Mouse (Mus musculus) megakaryocyte-erythroid progenitor cell, adult 5-6 weeks (primary cell): ENCODE measurements at regions not wholly inside any gene's neighbourhood (a gene's known extent, or its start where the extent isn't known, plus 50 kb on each side); places are given as distances from the start of the nearest gene placed in this dataset.
"Not testable (repeated sequence)": the region's sequence is repeated elsewhere in the genome, so short reads cannot be mapped to it uniquely, and the experiment has no call there.

ENCODE experiments used
- ATAC-seq: replicated peaks from 2 replicates; pipeline ENCODE4 v1.8.0; 2016; ENCODE audit warnings: mild to moderate bottlenecking, inconsistent platforms; ENCODE audit not compliant: severe bottlenecking, poor library complexity, low FRiP score, low TSS enrichment

- no peak for ATAC-seq
Measured at GRCm38 (mm10) chr9:97297538-97297937, 72.2 kb downstream of the Trim42 start.

- peak; percentile 75 for ATAC-seq
Measured at GRCm38 (mm10) chr9:97295770-97296169, 74.0 kb downstream of the Trim42 start.

- ATAC-seq, result no peak
Measured at GRCm38 (mm10) chr9:97291870-97292269, 77.9 kb downstream of the Trim42 start.

- ATAC-seq, result no peak
Measured at GRCm38 (mm10) chr9:97284282-97284802, 85.4 kb downstream of the Trim42 start.

DNA sequence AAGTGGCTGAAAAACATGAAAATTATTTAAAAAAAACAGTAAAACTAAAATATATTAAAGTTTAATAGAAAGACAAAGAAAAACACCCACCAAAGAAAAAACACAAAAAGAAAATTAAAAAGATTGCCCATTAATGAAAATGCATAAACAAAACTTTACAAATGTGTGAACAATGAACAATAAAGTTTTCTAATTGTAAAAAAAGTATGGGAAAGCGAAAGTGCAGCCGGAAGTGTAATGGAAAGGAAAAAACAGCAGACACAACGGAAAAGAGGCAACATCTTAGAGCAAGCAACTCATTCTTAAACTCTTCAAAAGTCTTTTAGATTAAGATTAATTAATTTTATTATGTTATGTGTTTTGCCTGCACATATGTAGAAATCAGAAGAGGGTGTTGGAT is 87.7 kb downstream of the Trim42 start:
- ATAC-seq, result no peak

GRCm38 (mm10) chr9:97275449-97275848 is 94.3 kb downstream of the Trim42 start:
- ATAC-seq, result not testable (repeated sequence)

DNA sequence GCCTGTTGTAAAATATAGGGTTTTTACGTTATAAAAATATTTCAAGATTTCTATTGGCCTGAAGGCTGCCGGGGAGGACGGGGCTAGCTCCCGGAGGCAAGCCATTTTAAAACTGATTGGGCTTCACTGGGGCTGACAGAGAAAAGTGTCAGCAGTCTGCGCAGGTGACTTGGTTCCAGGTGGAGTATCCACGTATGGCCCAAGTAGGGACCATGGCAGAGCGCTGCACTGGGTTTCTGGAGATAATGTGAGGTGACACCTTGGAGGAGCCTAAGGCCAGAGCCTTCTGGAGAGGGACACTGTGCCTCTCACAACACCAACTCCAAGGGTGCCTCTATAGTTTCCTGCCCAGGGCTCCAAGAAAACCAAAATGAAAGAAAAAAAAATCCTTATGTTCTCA is 95.9 kb downstream of the Trim42 start:
- no peak for ATAC-seq

DNA sequence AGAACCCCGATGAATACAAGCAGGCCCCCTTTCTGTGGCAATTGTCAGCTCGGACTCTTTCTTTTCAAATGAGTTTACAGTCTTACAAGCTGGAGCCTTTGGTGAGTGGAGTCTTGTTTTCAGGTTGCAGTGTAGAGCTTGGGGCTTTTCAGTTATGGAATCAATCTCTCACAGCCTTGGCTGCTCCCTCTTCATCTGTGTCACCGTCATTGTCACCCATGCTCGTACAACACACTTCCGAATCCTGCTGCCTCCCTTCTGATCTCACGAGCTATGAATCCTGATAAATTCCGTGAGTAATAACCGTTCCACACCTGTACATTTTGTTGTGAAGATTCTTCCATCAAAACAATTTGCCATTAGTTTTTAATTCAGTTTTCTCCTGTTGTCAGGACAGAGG is 97.7 kb downstream of the Trim42 start:
- ATAC-seq, result no peak

DNA sequence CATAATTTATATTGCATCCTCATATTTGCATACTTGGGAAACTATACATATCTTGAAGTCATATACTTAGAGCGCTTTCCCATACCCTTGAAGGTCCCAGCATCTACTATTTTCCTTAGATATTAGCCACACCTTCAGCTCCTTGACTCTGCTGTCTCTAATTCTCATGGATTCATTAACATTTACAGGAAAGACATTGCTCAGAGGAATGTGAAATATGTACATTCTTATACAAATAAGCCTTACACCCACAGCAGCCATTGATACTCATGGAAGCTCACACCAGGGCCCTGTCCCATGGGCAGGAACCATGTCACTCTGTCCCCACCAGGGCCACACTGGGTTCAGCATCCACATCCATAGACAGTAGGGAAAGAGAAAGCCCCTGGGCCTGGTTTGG is 122.1 kb downstream of the Trim42 start:
- ATAC-seq, result no peak

DNA sequence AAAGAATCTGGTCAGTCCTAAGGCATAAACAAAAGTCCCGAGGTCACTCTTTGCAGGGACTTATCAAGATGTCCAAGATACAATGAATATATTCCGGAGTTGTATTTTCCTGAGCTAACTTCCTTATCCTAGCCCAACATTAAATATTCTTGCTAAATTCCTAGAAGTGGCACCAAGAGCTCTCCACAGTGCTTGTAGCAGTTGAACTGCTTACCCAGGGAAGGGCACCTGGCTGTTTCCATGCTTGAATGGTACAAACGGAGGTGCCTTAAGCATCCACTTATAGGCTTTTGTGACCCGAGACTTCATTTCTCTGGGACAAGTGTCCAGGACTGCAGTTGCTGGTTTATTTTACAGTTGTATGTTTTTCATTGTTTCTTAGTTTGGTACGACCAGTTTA is 115.1 kb upstream of the Slc25a36 start:
- no peak for ATAC-seq

DNA sequence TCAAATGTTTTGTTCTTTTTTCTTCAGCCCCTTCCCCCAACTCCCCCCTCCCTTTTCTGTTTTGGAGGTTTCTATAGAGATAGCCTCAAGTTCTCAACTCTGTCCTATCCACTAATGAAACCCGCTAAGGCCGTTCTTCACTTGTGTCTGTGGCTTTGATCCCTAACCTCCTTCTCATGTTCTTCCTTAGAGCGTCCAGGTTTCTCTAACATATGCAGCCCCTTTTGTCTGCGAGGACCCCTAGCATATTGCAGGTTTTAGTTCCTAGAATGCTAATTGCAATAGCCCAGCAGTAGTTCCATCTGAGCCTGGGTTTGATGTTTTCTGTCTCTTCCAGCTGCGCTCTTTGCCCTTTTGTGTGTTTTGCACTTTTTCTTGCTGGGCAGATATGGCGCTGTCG is 113.6 kb upstream of the Slc25a36 start:
- ATAC-seq, result no peak

- ATAC-seq, result no peak
Measured at GRCm38 (mm10) chr9:97214806-97215205, 103.8 kb upstream of the Slc25a36 start.

DNA sequence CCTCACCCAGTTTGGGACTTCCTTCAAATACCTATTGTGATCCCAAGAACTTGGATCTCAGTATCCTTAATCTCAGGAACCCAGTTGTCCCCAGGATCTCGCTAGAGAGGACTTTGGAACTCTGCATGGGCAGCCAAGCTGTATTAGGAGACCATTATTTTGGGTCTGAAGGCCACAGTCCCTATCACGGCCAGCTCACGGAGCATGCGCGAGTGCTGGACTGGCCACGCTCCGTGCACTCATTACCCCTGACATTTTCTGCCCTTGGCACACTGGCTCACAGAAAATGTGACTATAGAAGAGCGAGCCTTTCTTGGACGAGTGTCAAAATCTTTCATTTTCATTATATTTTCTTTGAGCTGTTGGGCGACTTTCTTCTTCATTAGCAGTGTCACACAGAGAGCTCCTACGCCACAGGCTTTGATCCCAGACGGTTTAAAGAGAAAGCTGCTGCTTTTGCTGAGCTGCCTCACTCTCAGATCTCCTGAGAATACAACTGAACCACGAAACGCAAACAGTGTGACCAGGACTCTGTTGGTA is 79.4 kb upstream of the Slc25a36 start:
- ATAC-seq, result no peak

DNA sequence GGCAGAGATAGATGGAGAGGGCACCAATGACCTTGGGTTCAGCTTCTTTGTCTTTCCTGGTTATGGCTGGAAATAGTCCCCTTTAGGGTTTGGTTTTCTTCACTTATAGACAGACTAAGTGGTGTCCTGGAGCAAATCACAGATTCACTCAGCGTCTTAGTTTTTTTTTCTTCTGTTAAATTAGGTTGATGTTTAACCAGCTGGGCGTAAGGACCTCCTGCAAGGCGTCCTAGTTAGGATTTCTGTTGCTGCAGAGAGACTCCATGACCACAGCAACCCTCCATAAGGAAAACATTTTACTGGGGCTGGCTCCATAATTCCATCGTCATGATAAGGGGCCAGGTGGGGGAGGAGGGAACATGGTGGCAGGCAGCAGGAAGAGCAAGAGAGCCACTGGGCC is 78.7 kb upstream of the Slc25a36 start:
- ATAC-seq, result no peak

- ATAC-seq, result no peak
Measured at GRCm38 (mm10) chr9:97188616-97189330, 77.8 kb upstream of the Slc25a36 start.

DNA sequence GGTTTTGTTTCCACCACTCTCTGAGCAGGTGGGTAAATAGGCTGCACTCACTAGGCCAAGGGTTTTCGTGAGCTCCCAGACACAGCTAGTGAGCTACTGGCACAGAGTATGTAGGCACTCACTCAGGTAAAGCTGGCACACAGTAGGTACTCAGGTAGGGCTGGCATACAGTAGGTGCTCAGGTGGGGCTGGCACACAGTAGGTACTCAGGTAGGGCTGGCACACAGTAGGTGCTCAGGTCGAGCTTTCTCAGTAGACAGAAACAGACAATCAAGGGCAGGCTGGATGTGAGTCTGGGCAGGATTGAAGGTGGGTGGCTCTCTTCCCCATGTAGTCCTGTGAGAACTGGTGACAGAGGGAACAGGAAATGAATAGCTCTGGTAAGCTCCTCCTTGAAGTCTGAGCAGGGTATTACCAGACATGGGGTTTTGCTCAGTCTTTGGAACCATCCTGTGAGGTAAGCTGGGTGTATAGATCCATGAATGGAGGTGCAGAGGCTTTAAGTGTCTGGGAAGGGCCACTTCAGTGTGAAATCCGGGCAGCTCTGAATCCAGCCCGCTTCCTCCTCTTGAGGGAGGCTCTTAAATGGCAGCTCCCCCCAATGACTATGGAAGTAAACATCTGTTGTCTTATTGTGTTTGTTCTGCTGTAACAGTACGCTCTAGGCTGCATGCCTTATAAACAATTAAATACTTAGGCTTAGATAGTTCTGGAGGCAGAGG is 62.4 kb upstream of the Slc25a36 start:
- no peak for ATAC-seq

DNA sequence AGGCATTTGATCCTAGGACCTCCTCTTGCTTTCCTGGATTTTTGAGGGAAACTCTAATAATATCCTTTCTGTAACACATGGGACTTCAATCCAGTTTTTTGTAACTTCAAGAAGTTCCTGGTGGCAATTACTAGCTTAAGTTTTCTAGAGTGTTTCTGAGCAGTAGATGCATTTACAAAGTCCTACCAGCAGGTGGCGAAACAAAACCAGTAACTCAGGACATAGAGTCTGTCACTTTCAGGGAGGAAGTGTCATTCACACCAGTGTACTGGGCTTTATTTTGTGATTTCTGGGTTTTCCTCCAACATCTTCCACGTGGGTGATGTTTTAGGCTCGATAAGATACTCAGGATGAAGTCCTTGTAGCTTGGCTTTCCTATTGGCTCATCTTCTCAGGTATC is 61.1 kb upstream of the Slc25a36 start:
- peak; percentile 75 for ATAC-seq

DNA sequence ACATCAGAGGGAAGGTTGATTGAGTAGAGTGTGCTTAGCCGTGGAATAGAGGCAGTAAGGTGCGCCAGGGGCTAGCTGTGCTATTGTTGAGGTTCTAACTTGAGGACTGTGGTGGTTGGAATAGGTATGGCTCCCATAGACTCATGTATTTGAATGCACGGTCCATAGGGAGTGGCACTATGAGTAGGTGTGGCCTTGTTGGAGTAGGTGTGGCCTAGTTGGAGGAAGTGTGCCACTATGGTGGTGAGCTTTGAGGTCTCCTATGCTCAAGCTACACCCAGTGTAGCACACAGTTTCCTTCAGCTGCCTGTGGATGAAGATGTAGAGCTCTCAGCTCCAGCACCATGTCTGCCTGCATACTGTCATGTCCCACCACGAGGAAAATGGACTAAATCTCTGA is 60.5 kb upstream of the Slc25a36 start:
- ATAC-seq, result no peak

DNA sequence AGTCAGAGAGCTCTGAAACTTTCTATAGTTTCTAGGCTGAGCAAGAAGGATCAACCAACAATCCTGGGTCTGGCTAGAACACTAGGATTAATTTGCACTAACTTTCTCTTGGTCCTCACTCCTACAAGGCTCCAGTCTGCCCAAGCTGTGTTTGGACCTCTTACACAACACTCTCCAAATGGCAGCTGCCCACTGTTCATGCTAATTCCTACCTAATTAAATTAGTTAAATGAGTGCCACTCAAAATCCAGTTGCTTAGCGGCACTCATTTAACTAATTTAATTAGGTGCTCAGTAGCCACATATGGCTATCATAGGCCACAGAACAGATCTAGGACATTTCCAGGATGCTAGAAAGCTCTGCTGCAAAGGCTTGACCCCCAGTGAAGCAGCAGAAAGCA is 59.9 kb upstream of the Slc25a36 start:
- ATAC-seq, result no peak

DNA sequence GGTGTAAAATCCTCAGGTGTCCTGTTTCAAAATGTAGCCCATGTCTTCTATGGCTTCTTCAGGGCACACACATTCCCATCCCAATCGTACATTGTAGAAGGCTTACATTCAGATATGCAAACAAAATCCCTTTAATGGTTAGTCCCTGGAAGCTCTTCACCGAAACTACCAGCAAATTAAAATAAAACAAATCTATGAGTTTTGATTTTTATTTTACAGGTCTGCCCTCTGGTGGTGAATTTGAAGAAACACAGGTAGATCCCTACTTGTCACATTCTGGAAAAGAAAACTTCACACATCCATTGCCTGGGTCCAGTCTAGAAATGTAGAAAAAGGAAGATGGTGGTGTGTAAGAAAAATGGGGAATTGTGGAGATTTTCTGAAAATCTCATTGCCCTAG is 51.5 kb upstream of the Slc25a36 start:
- ATAC-seq, result no peak
